Mouse (Mus musculus) liver, embryonic 11.5 days (tissue): ENCODE measurements at regions not wholly inside any gene's neighbourhood (a gene's known extent, or its start where the extent isn't known, plus 50 kb on each side); places are given as distances from the start of the nearest gene placed in this dataset.

ENCODE experiments used
- ATAC-seq: fragments of 200-750 bp; cut with Nextera tagmentation; replicated peaks from 2 replicates; pipeline ENCODE4 v1.8.0; 2017; ENCODE audit warnings: moderate number of reproducible peaks, mild to moderate bottlenecking, moderate TSS enrichment, moderate library complexity; ENCODE audit not compliant: low FRiP score
- DNase-seq: peaks from one replicate; pipeline ENCODE4 v3.0.0-alpha.2; 2017; ENCODE audit warnings: low spot score
- H3K27ac ChIP-seq: fragments of 300-500 bp; sonication (generic); 2 replicates; pipeline ENCODE4 v1.5.1; 2014; ENCODE audit warnings: mild to moderate bottlenecking, low read depth, low read length, control low read depth
- H3K27me3 ChIP-seq: fragments of 300-500 bp; sonication (generic); replicated peaks from 2 replicates; pipeline ENCODE4 v1.6.1; 2014; ENCODE audit warnings: low read length, mixed read lengths; ENCODE audit not compliant: control insufficient read depth, insufficient read depth
- H3K36me3 ChIP-seq: fragments of 300-500 bp; sonication (generic); 2 replicates; pipeline ENCODE4 v1.6.1; 2014; ENCODE audit warnings: mild to moderate bottlenecking, low read length, moderate library complexity, mixed read lengths; ENCODE audit not compliant: control insufficient read depth, insufficient read depth
- H3K4me1 ChIP-seq: fragments of 300-500 bp; sonication (generic); replicated peaks from 2 replicates; pipeline ENCODE4 v1.6.1; 2014; ENCODE audit warnings: low read length, mixed read lengths; ENCODE audit not compliant: control insufficient read depth, insufficient read depth
- H3K4me2 ChIP-seq: fragments of 300-500 bp; sonication (generic); 2 replicates; pipeline ENCODE4 v1.6.1; 2014; ENCODE audit warnings: mild to moderate bottlenecking, control low read depth, moderate library complexity
- H3K4me3 ChIP-seq: fragments of 300-500 bp; sonication (generic); 2 replicates; pipeline ENCODE4 v1.5.1; 2014; ENCODE audit warnings: low read depth, low read length, control low read depth
- H3K9ac ChIP-seq: fragments of 300-500 bp; sonication (generic); 2 replicates; pipeline ENCODE4 v1.6.1; 2014; ENCODE audit warnings: low read depth, low read length, control low read depth
- H3K9me3 ChIP-seq: fragments of 300-500 bp; sonication (generic); 2 replicates; pipeline ENCODE4 v1.6.1; 2016; ENCODE audit warnings: low read length, inconsistent platforms, mixed read lengths; ENCODE audit not compliant: control insufficient read depth
- WGBS: fragments of 180-500 bp; shearing (Covaris S2); extraction: QIAGEN DNeasy Blood & Tissue Kit; methylation state at CpG from one replicate; pipeline ENCODE4 v1.1.7; 2014; 5-methylcytosine and 5-hydroxymethylcytosine counted together

DNA sequence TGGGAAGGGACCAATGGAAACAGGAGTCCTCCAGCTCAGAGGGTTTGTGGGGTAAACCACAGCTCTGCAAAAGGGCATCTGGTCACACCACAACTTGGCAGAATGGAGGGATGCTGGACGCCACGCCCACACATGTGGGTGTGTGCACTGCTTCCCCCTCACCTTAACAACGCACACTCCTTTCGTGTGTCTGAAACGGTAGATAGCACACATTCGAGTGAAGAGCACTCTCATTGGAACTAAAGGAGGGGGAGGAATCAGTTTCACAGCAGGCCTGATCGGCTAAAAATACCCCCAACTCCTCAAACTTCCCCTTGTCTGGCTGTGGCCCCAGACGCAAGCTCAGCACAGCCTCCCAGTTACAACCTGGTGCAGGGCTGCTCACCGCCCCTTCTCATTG lies 118.3 kb upstream of the Klf14 start:
- H3K4me1 ChIP-seq = peaks cover 16% of the 10 kb centered on the region
- no peaks in the 10 kb centered on the region for H3K36me3 ChIP-seq
- no peak overlapping the region; the same call in 1 of the 2 replicates for H3K27ac ChIP-seq
- ATAC-seq (no peak), DNase-seq (no peak)
- WGBS = 49% methylated on average over 9 of the region's 9 CpGs
- no peak overlapping the region for H3K4me3 ChIP-seq
- H3K9me3 ChIP-seq = no peaks in the 10 kb centered on the region
- H3K4me2 ChIP-seq = no peak overlapping the region
- H3K27me3 ChIP-seq = no peaks in the 10 kb centered on the region
- no peak overlapping the region for H3K9ac ChIP-seq

DNA sequence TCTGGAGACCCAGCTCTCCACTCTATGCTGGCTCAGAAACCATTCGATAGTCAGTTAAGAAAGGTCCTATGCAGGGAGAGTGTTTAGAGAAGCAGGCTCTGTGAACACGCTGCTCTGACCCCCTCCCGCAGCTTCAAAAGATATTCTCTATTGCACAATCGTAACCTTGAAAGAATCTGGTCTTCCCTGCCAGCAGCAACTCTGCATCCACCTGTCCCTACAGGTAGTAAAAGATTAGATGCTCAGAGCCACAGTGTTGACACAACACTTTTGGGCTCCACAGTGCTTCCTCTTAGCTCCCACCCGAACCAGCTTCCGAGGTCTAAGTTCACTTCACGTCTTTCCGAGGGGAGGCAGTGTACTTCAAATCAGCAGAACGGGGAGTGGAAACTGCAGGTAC lies 118.9 kb upstream of the Klf14 start:
- no peaks in the 10 kb centered on the region for H3K27me3 ChIP-seq
- H3K4me1 ChIP-seq = peaks cover 16% of the 10 kb centered on the region
- no peak overlapping the region for H3K4me3 ChIP-seq
- ATAC-seq (no peak), DNase-seq (no peak)
- no peak overlapping the region for H3K27ac ChIP-seq
- no peak overlapping the region for H3K4me2 ChIP-seq
- H3K36me3 ChIP-seq = no peaks in the 10 kb centered on the region
- H3K9me3 ChIP-seq = no peaks in the 10 kb centered on the region
- 71% methylated on average over 9 of the region's 9 CpGs for WGBS
- H3K9ac ChIP-seq = no peak overlapping the region

DNA sequence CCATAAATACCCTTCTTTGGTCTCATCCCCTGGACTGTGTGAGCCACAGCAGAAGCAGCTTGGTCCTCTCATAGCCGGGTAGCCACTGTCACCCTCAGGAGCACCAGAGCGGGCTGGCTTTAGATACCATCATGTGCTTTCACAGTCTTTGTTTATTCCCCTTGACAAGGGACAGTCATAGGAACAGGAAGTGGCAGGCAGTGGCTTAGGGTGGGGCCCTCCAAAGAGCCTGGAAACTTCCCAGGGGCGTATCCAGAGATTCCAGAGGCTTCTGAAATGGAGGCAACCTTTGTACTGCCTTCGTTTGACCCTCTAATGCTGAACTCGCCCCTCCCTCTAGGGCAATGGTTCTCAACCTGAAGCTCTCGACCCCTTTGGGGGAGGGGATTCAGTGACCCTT lies 119.5 kb upstream of the Klf14 start:
- DNase-seq (no peak), ATAC-seq (no peak)
- Histone ChIP-seq H3K4me2 (no peak overlapping the region), H3K27me3 (no peaks in the 10 kb centered on the region), H3K9ac (no peak overlapping the region), H3K9me3 (no peaks in the 10 kb centered on the region), H3K4me1 (peaks cover 16% of the 10 kb centered on the region), H3K4me3 (no peak overlapping the region), H3K36me3 (no peaks in the 10 kb centered on the region), H3K27ac (no peak overlapping the region)
- 50% methylated on average over 6 of the region's 6 CpGs for WGBS

DNA sequence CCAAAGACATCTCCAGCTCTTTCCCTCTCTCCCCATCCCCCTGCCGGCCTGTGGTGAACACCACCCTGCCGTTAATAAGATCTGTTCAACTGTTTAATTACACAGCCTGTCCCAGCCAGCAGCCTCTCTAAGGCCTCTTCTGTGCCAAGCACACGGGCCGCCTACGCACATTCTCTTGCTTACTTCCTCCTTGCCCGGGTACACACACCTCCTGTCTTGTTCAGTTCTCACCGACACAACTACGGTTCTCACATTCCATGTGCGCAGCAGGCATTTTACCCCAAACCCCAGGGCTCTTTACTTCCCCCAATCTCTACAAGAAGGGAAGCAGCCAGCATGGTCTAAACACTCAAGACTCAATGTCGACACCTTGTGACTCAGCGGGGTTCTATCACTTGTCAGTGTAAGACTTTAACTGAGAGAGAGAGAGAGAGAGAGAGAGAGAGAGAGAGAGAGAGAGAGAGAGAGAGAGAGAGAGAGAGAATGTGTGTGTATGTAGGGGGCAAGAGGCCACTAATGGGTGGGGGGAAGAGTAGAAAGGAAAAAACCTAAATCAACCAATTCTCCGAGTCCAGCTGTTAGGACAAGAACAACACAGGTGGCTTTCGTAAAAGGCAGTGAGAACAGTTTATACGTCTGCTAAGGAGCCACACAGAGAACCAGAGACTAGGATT lies 120.8 kb upstream of the Klf14 start:
- Histone ChIP-seq H3K4me3 (no peak overlapping the region), H3K27ac (no peak overlapping the region), H3K4me2 (no peak overlapping the region), H3K9ac (no peak overlapping the region), H3K27me3 (no peaks in the 10 kb centered on the region), H3K4me1 (peaks cover 16% of the 10 kb centered on the region), H3K36me3 (no peaks in the 10 kb centered on the region), H3K9me3 (no peaks in the 10 kb centered on the region)
- DNase-seq = no peak
- no peak for ATAC-seq
- 62% methylated on average over 14 of the region's 14 CpGs for WGBS

DNA sequence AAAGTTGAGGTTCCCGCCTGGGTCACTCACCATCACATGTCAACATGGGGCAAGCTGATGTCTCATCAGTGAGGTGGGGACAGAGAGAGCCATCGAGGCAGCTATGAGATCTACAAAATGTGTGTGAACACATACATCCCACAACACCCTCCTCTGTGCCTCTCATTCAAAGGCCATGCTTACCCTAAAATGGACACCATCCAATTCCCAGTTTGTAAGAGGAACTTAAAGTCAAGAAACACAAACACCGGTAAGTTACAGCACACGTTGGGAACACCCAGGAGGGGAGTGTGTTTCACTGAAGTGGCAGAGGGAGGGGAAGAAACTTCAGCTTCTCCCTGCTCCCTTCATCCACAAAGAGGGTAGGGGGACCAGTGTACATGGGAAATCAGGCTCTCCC lies 121.4 kb upstream of the Klf14 start:
- Histone ChIP-seq H3K27me3 (no peaks in the 10 kb centered on the region), H3K4me1 (peaks cover 19% of the 10 kb centered on the region), H3K9me3 (no peaks in the 10 kb centered on the region), H3K36me3 (no peaks in the 10 kb centered on the region), H3K9ac (no peak overlapping the region), H3K4me3 (no peak overlapping the region), H3K27ac (no peak overlapping the region), H3K4me2 (no peak overlapping the region)
- WGBS = 80% methylated on average over 4 of the region's 4 CpGs
- no peak for DNase-seq
- ATAC-seq = no peak

DNA sequence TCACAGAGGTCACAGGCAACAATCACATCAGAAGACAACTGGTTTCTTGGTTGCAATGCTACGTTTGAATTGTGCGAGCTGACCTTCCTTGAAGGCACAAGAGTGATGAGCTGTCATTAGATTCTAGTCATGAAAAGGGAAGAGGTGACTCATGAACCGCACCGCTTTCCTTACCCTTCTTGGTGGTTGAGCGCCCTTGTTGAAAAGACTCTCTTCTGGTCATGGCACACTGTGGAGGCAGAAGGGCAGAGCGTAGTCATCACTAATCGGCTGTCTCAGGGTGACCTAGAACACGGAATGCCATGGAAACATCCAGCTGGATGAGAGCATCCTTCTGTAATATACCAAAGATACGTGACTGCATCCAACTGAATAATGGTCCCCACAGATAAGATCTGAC lies 121.8 kb upstream of the Klf14 start:
- no peak overlapping the region for H3K27ac ChIP-seq
- no peak overlapping the region for H3K4me2 ChIP-seq
- no peaks in the 10 kb centered on the region for H3K9me3 ChIP-seq
- no peaks in the 10 kb centered on the region for H3K27me3 ChIP-seq
- DNase-seq = no peak
- no peak overlapping the region for H3K9ac ChIP-seq
- no peak overlapping the region for H3K4me3 ChIP-seq
- no peak for ATAC-seq
- 83% methylated on average over 9 of the region's 9 CpGs for WGBS
- H3K4me1 ChIP-seq = peaks cover 22% of the 10 kb centered on the region
- H3K36me3 ChIP-seq = no peaks in the 10 kb centered on the region

DNA sequence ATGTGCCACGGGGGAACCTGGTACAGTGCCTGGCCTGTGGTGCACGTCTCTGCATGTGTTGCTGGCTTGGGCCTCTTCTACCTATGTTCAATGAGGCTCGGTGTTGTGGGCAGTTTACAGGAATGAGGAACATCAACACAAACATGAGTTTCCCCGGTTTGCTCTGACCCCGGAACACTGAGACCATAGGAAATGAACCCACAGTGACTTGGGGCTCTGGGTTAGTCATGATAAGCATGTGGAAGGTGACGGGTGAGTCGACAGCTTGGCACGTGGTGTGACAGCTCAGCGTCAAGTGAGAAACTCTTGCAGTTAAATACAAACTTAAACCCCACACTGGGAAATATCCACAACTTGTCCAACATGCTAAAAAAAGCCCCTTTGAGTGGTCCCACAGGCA lies 122.4 kb upstream of the Klf14 start:
- no peak overlapping the region for H3K27ac ChIP-seq
- H3K4me1 ChIP-seq = peaks cover 27% of the 10 kb centered on the region
- WGBS = 48% methylated on average over 9 of the region's 9 CpGs
- H3K27me3 ChIP-seq = no peaks in the 10 kb centered on the region
- no peak overlapping the region for H3K9ac ChIP-seq
- H3K36me3 ChIP-seq = no peaks in the 10 kb centered on the region
- H3K4me2 ChIP-seq = no peak overlapping the region
- no peak for ATAC-seq
- H3K9me3 ChIP-seq = no peaks in the 10 kb centered on the region
- H3K4me3 ChIP-seq = no peak overlapping the region
- DNase-seq = no peak

DNA sequence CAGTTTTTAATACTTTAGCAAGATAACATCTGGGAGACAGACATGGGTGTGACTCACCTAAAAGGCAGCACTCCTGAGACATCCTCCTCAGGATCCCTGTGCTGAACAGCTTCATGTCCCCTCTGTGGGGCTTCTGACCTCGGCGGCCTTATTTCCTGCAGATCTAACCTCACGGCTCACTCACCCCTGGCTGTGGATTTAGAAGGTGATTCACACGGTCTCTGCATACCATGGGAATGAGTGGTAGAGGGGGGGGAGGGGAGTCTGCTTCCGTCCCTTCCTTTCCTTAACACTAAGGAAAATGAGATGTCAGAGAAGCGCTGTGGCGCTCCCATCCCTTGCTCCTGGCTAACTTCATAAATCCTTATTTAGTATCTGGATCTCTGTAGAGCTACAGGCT lies 123.1 kb upstream of the Klf14 start:
- 65% methylated on average over 7 of the region's 7 CpGs for WGBS
- Histone ChIP-seq H3K27ac (no peak overlapping the region), H3K9ac (no peak overlapping the region), H3K4me2 (no peak overlapping the region), H3K9me3 (no peaks in the 10 kb centered on the region), H3K27me3 (no peaks in the 10 kb centered on the region), H3K36me3 (no peaks in the 10 kb centered on the region), H3K4me1 (peaks cover 34% of the 10 kb centered on the region), H3K4me3 (no peak overlapping the region)
- ATAC-seq (no peak), DNase-seq (no peak)

DNA sequence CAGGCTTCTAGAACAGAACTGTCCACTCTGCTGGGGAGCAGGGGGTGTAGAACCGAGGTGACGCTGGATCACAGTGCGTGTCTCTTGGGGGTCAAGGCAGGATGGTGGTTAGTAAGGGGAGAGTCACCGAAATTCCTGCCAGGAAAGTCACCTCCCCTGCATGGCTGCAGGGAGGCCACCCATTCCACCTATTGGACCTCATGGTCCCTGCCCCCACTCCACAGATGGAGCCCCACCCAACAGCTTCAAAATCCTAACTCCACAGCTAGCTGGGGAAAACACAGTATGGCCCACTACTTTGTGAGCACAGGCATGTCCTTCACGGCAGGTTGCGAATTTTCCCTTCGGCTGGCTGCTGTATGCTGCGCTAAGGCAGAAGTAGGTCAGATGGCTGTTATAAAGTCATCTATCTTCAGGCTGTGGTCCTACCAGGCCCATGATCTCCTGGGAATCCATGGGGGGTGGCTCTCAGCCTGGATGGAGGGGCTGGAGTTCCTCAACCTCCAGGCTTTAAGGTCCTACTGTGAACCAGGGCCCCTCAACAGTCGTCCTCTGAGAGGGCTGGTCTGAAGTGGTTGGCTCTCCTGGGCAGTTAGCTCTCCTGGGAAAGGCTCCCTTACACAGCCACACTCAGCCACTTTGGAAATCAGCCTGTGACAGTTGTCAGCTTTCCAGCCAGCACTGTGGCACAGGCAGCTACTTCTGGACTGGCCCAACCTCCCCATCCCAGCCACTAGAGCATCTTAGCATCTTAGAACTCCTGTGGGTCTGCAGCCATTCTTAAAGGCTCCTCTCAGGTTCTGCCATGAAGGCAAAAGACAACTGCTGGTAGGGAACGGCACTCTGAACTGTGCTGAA lies 124.0 kb upstream of the Klf14 start:
- DNase-seq = no peak
- no peaks in the 10 kb centered on the region for H3K27me3 ChIP-seq
- H3K4me2 ChIP-seq = no peak overlapping the region
- no peak overlapping the region for H3K4me3 ChIP-seq
- no peaks in the 10 kb centered on the region for H3K36me3 ChIP-seq
- 82% methylated on average over 10 of the region's 10 CpGs for whole genome bisulfite sequencing
- no peak for ATAC-seq
- no peak overlapping the region for H3K27ac ChIP-seq
- no peaks in the 10 kb centered on the region for H3K9me3 ChIP-seq
- H3K9ac ChIP-seq = no peak overlapping the region
- peaks cover 36% of the 10 kb centered on the region for H3K4me1 ChIP-seq
